Mouse (Mus musculus) heart, postnatal 0 days (tissue): Measurements from ENCODE around the gene Vrk1.

ENCODE experiments used
- CTCF ChIP-seq: IDR thresholded peaks from 2 replicates; pipeline ENCODE4 v1.5.1; 2016; ENCODE audit warnings: antibody characterized with exemption, control low read depth, low read depth
- EP300 ChIP-seq: IDR thresholded peaks from 2 replicates; pipeline ENCODE4 v1.6.1; 2016; ENCODE audit warnings: antibody characterized with exemption, low read depth

DNA sequence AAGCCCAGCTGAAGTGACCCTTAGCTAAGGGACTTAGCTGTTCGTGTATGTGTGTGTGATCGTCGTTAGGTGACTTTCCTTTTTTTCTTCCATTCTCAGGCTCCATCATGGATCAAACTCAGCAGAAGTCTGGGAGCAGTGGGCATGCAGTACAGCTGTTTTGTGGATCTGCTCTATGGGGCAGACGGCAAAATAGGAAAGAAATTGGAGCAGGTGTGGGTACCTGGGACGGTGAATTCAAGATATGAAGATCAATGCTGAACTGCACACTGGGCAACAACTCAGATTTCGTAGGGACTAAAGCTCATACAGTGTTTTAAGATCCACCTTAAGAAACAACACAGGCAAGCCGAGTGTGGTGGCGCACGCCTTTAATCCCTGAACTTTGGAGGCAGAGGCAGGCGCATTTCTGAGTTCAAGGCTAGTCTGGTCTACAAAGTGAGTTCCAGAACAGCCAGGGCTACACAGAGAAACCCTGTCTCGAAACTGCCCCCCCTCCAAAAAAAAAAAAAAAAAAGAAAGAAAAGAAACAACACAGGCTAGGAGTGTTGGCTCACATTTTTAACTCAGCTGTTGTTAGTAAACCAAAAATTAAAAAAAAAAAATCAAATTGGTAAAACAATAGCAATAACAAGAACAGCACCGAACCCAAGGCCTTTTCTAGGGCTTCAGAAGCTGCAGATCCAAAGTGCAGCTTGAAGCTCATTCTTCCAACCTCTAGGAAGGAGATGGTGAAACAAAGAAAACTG, 732 bp upstream of the Vrk1 start:
- TF ChIP-seq CTCF (no peak), EP300 (no peak)
